Mouse (Mus musculus) megakaryocyte, embryonic 14.5 days (primary cell): ENCODE measurements around the gene Pa2g4.

Experiments used
- FLI1 ChIP-seq: IDR thresholded peaks from 2 replicates; pipeline ENCODE4 v1.6.1; 2012; ENCODE audit warnings: low read length, inconsistent platforms, mixed read lengths
- GATA1 ChIP-seq: IDR thresholded peaks from 3 replicates; pipeline ENCODE4 v1.6.1; 2012; ENCODE audit warnings: mixed read lengths, low read length, inconsistent platforms, borderline replicate concordance

GRCm38 (mm10) chr10:128606483-128606882 is 40.7 kb upstream of the Pa2g4 start:
- TF ChIP-seq FLI1 (no peak), GATA1 (no peak)
